Mouse (Mus musculus) monocyte, adult 2 months (primary cell): Measurements from ENCODE around the gene Vav1.
"Not testable (repeated sequence)": the region's sequence is repeated elsewhere in the genome, so short reads cannot be mapped to it uniquely, and the experiment has no call there.

Experiments
- DNase-seq, 2 experiments: peaks; one replicate each; pipeline ENCODE4 v3.0.0; 2022; ENCODE audit warnings: low spot score in 2 of 2, low read depth in 1 of 2

Vav1 gene

GRCm38 (mm10) chr17:57335194-57335593 lies 56.3 kb downstream of the Vav1 start:
- DNase-seq = not testable (repeated sequence)

- DNase-seq = peak; percentile 74 to 81
These were observed 56.9 kb downstream of the Vav1 start for GRCm38 (mm10) chr17:57335673-57336303.

- DNase-seq = peak in 1 of 2 experiments; percentile 33
These were observed 59.1 kb downstream of the Vav1 start for GRCm38 (mm10) chr17:57337996-57338395.

GRCm38 (mm10) chr17:57339298-57339697 lies 60.4 kb downstream of the Vav1 start:
- DNase-seq = no peak

DNA sequence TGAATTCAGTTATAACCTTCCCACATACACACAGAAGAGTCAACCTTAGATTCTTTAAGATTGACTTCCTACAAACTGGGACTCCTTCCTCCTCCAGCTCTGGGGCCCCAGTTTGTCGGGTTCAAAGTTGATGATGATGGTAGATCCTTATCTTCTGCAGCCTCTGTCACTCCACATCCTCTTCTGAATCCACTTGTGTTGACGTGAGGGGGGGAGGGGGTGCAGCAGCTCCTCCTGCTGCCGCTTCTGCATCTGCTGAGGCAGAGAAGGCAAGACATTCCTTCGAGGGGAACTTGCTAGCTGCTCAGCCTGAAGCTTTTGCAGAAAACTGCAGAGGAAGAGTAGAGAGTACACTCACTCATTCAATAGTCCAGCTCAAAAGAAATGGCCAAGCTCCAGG lies 62.7 kb downstream of the Vav1 start:
- DNase-seq = no peak

GRCm38 (mm10) chr17:57344029-57344707 lies 65.3 kb downstream of the Vav1 start:
- peak in 1 of 2 experiments; percentile 38 for DNase-seq

DNA sequence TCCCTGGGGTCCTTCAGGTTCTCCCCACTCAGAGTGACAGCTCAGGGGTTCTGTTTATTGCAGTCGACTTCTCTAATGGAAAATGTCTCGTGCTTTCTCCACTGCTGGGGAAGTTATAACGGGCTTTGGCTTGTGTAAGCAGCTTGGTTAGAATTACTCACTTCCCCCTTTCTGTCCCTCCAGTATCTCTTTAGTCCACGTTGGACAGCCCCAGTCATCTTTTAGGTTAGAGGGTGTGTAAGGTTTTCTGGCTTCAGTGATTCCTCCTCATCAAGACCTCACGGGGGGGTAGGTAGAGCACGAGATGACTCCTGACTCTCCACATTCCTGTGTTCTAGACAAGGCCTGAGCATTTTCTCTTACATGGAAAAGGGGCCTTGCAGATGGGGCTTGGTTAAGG lies 68.1 kb downstream of the Vav1 start:
- DNase-seq = peak; percentile 45 to 54

DNA sequence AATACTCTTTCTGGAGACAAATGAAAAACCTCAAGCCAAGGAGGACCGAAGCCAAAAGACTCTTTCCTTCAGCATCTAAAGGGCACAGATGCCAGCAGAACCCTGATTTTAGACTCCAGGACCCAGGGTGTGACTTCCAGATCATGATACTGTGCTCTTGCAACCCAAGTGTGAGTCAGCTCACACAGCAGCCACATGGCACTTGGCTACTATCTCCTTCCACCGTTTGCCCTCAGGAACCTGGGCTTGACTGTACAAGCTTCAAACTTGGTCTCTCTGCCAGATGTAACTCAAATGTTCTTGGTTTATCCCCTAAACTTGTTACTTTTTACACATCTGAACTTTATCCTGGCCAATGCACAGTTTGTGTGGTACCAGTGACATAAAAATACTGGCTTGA lies 68.9 kb downstream of the Vav1 start:
- DNase-seq = no peak

DNA sequence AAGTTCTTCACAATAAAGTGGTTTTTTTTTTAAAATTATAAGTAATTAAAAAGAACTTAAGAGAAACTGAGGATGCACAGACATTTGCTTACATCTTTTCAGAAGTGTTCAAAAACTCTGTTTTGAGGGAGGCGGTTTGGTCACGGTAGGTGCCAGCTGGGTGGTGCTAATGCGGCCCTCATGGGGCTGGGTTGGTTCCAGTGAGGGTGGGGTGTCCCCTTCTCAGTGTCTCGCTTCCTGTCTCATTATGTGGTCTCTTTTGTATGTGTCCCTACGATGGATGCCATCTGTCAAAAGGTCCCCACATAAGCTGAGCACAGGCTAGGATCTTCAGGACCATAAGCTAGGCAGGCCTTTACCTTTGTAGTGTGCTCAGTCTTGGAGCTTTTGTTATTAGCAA lies 70.2 kb downstream of the Vav1 start:
- no peak for DNase-seq

DNA sequence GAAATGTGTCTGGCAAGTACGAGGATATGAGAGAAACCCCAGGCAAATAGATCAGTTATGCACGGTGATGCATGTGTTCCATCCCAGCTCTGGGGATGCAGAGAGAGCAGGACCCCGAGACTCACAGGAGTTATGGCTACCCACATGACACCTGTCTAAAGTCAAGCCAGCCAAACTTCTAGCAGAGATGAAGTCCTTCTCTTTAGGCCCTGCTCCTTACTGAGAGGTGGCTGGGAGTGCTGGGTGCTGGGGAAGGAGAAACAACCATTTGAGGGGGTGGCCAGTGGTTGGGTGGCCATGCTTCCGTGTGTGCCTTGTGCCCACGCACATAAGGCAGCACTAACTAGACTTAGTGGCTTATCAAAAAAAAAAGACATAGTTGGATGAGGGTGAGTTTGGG lies 71.3 kb downstream of the Vav1 start:
- no peak for DNase-seq

- no peak for DNase-seq
These were observed 72.2 kb downstream of the Vav1 start for GRCm38 (mm10) chr17:57351107-57351506.

- DNase-seq = peak in 1 of 2 experiments; percentile 38
These were observed 79.5 kb downstream of the Vav1 start, which contains the start of gene Adgre1 for GRCm38 (mm10) chr17:57358441-57358840. TSS of gene Adgre1 (plus strand) at chr17:57358691.

GRCm38 (mm10) chr17:57359485-57360241 lies 80.8 kb downstream of the Vav1 start:
- no peak for DNase-seq
